Mouse (Mus musculus): ENCODE measurements around the gene 1600014C10Rik.

1600014C10Rik gene

GRCm38 (mm10) chr7:38182962-38183687 lies at the start of gene 1600014C10Rik:
1600014C10Rik (plus strand) TSS chr7:38183217.
- DNase-seq = peak; percentile 28

DNA sequence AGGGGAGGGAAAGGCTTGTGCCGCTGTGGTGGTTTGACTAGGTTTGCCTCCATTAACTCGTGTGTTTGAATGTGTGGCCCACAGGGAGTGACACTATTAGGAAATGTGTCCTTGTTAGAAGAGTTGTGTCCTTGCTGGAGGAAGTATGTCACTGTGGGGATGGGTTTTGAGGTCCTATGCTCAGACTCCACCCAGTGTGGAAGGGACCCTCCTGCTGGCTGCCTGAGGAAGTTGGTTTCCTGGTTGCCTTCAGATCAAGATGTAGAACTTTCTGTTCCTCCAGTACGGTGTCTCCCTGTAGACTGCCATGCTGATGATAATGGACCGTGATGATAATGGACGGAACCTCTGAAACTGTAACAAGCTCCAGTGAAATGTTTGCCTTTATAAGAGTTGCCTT lies 48.5 kb upstream of the 1600014C10Rik start:
- no peak for DNase-seq

DNA sequence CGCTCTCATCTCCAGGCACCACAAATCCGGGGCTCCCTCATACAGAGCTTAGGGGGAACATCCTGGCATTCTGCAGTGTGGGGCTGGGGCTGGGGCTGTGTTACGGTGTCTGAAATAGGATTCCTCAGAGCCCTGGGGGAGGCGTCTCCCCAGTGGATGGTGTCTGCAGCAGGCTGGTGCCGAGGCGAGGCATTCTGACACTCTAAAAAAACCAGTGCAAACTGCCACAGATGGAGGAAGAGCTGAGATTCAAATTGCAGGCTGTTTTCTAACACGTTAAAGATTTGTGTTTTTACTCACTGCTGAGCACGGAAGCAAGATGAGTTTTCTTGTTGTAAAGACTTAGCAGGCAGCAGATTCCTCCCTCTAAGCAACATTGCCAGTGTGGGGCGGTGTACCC lies 42.7 kb upstream of the 1600014C10Rik start:
- DNase-seq = no peak

DNA sequence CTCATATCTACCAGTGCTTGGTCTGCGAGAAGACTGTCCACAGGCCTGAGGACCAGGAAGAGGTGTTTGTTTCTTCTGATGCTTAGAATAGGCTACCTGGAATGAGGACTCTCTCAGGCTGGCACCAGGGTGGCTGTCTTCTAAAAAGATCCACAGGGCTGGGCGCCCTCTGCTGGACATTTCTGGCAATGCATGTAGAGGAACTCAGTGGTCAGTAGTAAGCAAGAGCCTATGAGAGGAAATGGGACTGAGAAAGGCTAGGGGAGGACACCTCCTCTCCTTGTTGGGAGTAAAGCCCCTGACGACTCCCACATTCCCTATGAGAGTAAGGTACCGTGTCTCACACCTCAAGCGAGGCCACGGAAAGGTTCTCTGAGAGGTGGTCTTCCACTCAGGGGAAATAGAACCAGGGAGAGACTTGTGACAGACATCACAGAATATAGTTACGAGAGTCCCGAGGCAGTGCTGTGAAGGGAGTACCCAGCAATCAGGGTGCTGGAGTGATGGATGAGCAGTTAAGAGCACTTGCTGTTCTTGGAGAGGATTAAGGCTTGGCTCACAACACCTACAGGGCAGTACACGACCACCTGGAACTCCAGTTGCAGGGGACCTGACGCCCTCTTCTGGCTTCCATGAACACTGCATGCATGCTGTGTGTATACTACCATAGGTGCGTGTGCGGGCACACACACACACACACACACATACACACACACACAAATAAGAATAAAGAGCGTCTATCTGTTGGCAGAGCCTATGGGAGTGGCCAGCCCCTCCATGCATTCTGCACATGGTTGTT lies 41.1 kb upstream of the 1600014C10Rik start:
- peak; percentile 91 for DNase-seq

GRCm38 (mm10) chr7:38147477-38147876 lies 35.5 kb upstream of the 1600014C10Rik start:
- DNase-seq = no peak

DNA sequence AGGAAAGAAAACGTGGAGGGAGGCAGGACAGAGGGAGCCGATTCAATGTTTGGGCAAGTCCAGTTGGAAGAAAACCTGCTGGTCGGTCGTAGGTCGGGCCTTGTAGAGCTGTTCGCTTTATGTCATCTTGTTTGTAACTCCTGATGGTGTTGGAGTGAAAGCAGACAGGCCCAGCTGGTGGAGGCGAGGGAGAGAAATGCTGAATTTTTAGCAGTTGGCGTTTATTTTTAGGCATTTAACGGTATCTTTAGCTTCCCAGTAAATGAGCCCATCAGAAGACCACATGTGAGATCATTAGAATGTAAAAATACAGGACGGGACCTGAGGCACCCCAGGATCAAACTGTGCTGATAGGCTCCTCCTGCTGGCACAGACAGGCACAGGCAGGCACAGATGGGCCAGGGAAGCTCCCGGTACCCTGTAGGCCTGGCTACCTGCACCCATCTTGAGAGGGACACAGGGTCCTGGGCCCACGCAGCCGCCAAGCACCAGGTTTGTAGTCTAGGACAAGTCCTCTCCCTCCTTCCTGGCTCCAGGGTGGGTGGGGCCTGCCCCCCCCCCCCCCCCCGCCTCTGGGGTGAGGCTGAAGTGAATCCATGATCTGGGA lies 31.2 kb upstream of the 1600014C10Rik start:
- DNase-seq = no peak

GRCm38 (mm10) chr7:38152571-38152970 lies 30.4 kb upstream of the 1600014C10Rik start:
- DNase-seq = no peak

DNA sequence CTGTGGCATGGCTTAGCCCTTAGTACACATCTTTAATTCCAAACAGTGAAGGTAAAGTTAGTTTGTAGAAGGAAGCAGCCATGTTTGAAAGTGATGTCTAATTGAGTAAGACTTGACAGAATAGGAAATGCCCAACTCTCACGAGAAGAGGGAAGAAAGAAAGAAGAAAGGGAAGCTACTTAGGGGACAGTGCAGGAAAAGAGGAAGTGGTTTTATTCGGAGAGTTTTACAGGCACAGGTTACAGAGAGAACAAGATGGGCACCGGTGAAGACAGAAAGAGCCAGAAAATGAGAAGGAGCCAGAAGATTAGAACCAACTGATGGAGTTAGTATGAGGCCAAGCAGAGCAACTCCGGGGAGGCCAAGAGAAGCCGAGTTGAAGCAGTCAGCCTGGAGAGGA lies 27.2 kb upstream of the 1600014C10Rik start:
- DNase-seq = no peak

- no peak for DNase-seq
Measured at GRCm38 (mm10) chr7:38158764-38159458, 24.1 kb upstream of the 1600014C10Rik start.

- DNase-seq = no peak
Measured at GRCm38 (mm10) chr7:38161438-38161837, 21.6 kb upstream of the 1600014C10Rik start.

DNA sequence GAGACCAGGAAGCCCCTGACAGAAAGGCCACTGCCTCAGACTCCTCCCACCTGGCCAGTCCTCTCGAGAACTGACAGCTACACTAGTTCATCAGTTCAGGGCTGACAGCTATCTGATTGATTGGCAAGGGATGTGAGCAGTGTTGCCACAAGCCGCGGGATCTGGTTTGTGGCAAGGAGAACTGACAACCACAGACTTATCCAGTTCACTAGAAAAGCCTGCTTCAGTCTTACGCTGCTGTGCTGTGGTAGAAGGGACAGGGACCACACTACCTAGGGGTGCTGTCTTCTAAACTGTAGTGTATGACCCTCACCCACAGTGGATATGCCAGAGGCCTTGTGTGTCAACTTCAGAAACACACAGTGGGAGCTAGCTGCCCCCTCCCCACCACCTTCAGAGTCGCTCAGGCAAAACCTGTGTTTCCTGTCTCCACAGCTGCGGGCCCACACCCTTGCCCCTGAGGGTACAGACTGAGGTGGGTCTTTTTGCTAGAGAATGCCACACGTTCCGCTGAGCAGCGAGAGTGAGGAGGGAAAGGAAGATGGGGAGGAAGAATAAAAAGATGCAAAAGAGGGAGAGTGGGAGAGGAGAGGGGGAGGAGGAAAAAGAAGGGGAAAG lies 19.5 kb upstream of the 1600014C10Rik start:
- no peak for DNase-seq

- no peak for DNase-seq
Measured at GRCm38 (mm10) chr7:38166930-38167645, 15.9 kb upstream of the 1600014C10Rik start.

- peak; percentile 59 for DNase-seq
Measured at GRCm38 (mm10) chr7:38167724-38168141, 15.3 kb upstream of the 1600014C10Rik start.

GRCm38 (mm10) chr7:38173871-38174270 lies 9.1 kb upstream of the 1600014C10Rik start:
- no peak for DNase-seq

- DNase-seq = no peak
Measured at GRCm38 (mm10) chr7:38174321-38175148, 8.5 kb upstream of the 1600014C10Rik start.

DNA sequence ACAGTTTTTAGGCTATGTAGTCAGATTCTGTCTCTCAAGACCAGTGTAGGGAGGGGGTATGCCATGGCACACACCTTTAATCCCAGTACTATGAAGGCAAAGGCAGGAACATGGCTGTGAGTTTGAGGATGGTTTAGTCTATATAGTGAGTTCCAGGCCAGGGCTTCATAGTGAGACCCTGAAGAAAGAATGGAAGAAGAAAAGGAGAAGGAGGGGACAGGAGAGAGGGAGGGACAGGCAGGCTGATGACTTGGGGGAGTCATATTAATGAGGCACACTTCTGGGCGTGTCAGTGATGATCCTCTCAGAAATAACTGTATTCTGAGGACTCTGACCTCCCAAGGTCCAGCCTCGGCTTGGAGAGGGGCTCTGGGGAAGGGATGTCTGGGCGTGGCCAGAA lies 7.0 kb upstream of the 1600014C10Rik start:
- no peak for DNase-seq

- no peak for DNase-seq
Measured at GRCm38 (mm10) chr7:38179896-38180295, 3.1 kb upstream of the 1600014C10Rik start.

GRCm38 (mm10) chr7:38181366-38181765 lies 1.7 kb upstream of the 1600014C10Rik start:
- DNase-seq = no peak

- peak; percentile 89 for DNase-seq
Measured at GRCm38 (mm10) chr7:38182596-38182961, 438 bp upstream of the 1600014C10Rik start.

DNA sequence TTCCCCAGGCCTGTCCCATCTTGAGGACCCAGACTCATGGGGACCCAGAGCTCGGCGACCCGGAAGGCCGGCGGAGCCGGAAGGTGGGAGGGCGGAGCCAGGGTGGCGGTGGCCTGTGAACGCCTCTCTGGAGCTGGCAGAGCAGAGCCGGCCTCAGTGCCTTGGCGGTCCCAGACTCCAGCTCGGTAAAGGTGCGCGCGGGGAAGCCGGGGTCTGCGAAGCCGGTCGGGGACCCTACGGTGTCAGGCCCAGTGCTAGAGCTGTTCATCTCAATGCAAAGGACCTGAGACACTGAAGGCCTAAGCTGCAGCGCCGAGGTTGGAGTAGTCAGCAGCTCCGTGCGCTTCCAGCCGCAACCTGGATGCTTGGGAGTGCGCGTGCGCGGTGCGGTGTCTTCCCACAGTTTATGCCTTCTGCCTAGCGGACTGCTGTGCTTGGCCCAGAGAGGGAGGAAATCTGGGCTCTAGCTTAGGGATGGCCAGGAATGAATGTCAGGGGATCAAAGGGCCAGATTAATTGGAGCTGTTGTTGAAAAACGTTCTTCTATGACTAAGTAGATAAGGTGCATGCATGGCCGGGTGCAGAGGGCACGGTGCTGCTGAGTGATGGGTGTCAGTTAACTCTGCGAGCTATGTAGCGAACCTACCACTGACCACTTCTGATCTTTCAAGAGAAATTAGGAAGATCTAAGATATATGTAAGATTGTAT lies 846 bp downstream of the 1600014C10Rik start:
- DNase-seq = peak; percentile 81

DNA sequence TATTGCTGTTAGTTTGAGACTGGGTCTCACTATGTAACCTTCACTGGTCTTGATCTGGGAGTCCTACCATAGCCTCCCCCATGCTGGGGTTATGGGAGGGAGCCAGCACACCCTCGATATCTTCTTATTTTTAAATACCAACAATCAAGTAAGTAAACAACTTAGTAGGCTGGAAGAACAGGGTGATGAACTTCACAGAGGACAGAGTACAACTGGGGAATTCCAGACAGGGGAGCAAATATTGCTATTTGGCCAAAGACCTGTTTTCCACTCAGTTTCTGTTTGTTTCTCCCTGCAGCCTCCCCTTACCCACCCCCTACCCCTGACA lies 1.4 kb downstream of the 1600014C10Rik start:
- no peak for DNase-seq
